Mouse (Mus musculus) lung, postnatal 25 days (tissue): Measurements from ENCODE around the gene Gm9833.

Experiments used
- DNase-seq: peaks from one replicate; pipeline ENCODE4 v3.0.0; 2022; ENCODE audit warnings: low spot score

Gm9833 gene

GRCm38 (mm10) chr3:10121956-10122739 lies 34.2 kb downstream of the Gm9833 start:
- DNase-seq: no peak

DNA sequence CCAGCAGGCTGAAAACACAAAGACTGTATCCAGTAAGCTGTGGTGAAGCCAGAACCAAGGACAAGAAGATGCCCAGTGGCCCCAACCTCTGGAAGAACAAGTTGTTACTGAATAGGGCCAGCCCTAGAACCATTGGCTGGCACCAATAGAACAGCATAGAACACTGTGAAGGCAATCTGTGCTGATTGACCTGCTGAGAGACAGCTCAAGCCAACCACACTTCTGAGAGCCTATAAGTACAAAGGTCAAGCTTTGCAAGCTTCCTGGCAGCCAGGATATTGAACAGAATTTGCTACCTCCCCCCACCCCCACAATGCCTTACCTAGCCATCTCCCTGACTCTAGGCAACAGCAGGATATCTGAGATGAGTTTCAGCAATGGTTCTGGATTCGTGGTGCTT lies 35.7 kb downstream of the Gm9833 start:
- no peak for DNase-seq

DNA sequence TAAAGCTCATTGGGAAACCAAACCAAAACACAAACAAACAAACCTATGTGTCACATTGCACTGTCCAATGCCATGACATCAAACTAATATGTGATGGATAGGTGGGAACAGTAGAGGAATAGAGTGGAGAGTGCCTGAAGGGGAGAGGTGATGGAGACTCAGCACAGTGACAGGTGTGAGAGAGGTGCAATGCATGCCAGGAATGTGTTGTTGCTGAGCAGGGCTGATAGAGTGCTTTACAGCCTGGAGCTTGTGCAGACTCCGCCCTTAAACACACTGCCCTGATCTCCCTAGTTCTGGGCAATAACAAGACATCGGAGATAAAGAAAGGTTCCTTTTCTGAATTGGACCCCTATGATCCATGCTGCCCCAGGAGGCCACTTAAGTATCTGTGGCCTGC lies 36.2 kb downstream of the Gm9833 start:
- no peak for DNase-seq

- no peak for DNase-seq
These were observed 37.4 kb downstream of the Gm9833 start for GRCm38 (mm10) chr3:10125301-10125700.

- DNase-seq: no peak
These were observed 38.1 kb downstream of the Gm9833 start for GRCm38 (mm10) chr3:10126036-10126435.

DNA sequence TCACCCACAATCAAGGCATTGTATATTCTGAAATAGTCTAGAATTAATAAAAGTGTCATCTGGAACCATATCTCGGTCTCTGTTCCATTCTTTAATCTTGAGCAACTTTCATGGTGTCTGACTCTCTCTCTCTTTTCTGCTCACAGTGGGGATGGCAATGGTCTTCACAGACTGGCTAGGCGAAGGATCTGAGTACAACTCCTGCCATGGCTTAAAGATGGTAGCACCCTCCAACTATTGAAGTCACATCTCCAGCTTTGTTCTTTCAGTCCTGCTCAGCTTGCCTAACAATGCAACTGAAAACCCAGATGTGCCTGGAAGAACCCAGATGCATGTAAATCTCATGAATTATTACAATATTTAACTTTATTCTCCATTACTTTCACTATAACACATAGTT lies 38.6 kb downstream of the Gm9833 start:
- no peak for DNase-seq

- no peak for DNase-seq
These were observed 39.0 kb downstream of the Gm9833 start for GRCm38 (mm10) chr3:10126952-10127351.

GRCm38 (mm10) chr3:10127505-10127904 lies 39.6 kb downstream of the Gm9833 start:
- DNase-seq: no peak
